Mouse (Mus musculus): Measurements from ENCODE around the gene Gnat1.

DNA sequence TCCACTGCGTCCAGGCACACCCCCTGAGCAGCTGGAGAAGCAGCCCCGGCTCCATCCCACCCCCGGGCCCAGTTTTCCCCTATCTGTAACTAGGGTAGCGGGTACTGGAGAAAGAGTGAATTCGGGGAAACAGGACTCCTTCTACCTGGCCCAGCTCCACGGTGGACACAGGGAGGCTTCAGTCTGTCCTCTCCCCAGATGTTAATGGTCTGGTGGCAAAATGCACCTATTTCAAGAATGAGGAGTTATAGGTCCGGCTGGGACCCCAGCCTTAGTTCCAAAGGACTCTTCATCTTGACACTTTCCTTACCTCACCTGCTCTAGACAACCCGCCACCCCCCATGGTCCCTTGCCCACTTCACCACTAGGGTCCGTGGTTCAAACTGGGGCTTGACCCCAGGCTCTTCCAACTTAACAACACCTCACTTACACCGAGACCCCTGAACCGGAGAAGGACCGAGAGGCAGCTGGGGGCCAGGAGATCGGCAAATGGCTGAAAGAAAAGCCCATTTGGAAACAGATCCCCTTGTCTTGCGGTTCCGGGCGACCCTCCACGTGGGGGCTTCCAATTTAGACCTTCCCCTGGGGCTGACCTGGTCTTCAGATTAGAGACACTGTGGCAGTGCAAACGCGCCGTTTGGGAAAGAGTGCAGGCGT, 29.1 kb upstream of the Gnat1 start:
- TF ChIP-seq CTCF (IDR thresholded peaks at IDR 0.05; ENCODE audit: borderline replicate concordance, insufficient read depth, low read depth, low read length) (no peak), POLR2A (IDR thresholded peaks at IDR 0.05; ENCODE audit: borderline replicate concordance, insufficient read depth, low read length) (no peak)

All from cerebellum, adult 2 months (tissue).